Mouse (Mus musculus): ENCODE data around the gene Imp3.

DNA sequence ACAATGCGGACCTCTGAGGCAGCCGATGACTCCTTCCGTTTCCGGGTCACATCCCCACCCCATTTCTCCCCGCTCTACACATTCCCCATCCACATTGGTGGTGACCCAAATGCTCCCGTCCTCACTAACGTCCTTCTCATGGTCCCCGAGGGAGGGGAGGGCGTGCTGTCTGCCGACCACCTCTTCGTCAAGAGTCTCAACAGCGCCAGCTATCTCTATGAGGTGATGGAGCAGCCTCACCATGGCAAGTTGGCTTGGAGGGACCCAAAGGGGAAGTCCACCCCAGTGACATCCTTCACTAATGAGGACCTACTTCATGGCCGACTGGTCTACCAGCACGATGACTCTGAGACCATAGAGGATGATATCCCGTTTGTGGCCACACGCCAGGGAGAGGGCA, 49.7 kb upstream of the Imp3 start:
- TF ChIP-seq POLR2A (IDR thresholded peaks at IDR 0.05; ENCODE audit: low read depth, low read length), result no peak
- TF ChIP-seq CTCF (IDR thresholded peaks at IDR 0.05; ENCODE audit: extremely low read depth, insufficient read depth, insufficient read length, insufficient replicate concordance), result no peak

Measured in spleen, adult 2 months (tissue).